Mouse (Mus musculus) left cerebral cortex, postnatal 14 days (tissue): ENCODE results near the gene Pld4. TPM values are rescaled to one million over a fixed set of nuclear protein-coding genes. Genes with fewer than 3 reads are reported as not detected.

ENCODE experiments used
- DNase-seq, 2 experiments: peaks; one replicate each; pipeline ENCODE4 v3.0.0; 2021 to 2022; ENCODE audit warnings: low spot score in 2 of 2, mixed read lengths in 1 of 2
- intact Hi-C: fragments of 180-260 bp; cut with DNase I; formaldehyde crosslinking; loops from one replicate; pipeline ENCODE4 v1.15.1; 2025
- long read RNA-seq, 2 experiments: library from polyadenylated mRNA; stranded (forward); transcript quantifications; one replicate each; pipeline ENCODE4 v2.0.0; 2021
- total RNA-seq, 2 experiments: library from RNA; stranded (reverse); gene quantifications; 2 replicates each; pipeline ENCODE4 v1.2.3; 2021

The Pld4 gene
- total RNA-seq, result 10 to 100 TPM in 1 of 2 experiments, 1 to 10 TPM in 1; 9.8 to 11.4 TPM
- long read RNA-seq, experiment 1, transcript Pld4-201 (11 exons, 1,982 nt), result major isoform, 13 of 21 reads
- long read RNA-seq, experiment 1, partial matches to known transcripts, result 1 of 21 reads
- long read RNA-seq, experiment 1, other reads (novel, unspliced or antisense), result 7 of 21 reads
- long read RNA-seq, experiment 2, transcript Pld4-201 (11 exons, 1,982 nt), result major isoform, 12 of 16 reads
- long read RNA-seq, experiment 2, partial matches to known transcripts, result 0 of 16 reads
- long read RNA-seq, experiment 2, other reads (novel, unspliced or antisense), result 4 of 16 reads

DNA sequence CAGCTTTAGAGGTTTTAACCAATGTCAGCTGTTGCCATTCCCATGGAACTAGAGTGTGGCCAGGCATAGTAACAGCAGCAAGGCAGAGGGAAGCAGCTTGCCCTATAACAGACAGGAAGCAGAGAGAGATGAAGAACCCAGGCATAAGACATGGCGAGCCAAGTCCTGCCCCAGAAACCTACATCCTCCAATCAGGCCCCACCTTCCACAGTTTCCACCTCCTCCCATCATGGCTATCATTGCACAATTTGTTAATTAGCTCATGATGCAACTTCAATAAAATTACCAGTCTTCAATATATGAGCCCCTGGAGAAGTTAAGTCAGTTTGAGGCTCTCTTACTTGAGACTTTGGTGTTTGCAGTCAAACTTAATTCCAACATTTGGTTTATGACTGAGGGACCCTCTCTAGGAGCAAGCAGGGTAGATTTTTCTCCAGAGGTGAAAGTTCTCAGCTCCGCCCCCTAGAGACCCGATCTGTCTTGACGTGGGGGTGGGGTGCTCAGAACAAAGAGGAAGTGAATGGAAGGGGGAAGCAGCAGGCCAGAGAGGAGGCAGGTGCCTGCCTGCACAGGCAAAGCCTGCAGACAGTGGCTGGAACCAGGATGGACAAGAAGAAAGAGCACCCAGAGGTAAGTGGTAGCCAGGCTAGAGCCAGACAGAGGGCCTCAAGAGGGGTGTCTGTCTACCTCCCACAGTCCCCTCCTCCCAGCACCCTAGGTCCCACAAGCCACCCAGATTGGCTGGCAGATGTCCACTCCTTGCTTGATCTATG lies at the start of gene Pld4:
TSS of gene Pld4 (plus strand) at position 502 of the 773 bp plus-strand sequence.
- no peak for DNase-seq
- intact Hi-C loops, result no loop called here

DNA sequence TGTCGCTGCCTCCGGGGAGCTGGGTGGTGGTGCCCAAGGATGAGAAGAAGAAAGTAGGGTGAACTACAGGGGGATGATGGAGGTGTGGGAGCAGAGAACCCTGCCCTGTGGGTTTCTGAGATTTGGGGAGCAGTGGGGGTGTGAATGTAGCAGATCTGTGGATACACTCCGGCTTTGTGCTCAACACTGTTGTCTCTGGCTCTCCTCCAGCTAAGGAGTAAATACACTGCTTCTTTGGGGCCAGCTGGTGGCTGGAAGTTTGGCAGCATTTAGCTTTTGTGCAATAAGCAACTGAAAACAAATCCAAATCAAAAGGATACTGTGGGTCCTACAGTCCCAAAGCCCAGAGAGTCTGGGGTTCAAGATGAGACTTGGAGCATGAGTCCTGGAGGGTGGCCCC lies 46.5 kb upstream of the Pld4 start:
- peak in 1 of 2 experiments; percentile 62 for DNase-seq
- intact Hi-C loops, result no loop called here

DNA sequence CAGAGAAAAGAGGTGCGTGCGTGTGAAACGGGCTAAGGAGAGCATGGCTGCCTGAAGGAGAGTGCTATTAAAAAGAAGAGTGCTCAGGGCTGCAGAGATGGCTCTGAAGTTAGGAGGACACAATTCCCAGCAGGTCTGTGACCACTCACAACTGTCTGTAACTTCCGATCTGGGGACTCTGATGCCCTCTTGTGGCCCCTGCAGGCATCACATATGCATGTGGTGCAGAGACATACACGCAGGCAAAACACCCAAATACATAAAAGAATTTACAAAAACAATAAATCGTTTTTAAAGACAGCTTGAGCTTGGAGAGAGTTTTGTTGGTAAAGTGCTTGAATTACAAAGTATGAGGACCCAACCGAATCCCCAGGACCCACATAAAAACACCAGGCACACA lies 43.3 kb upstream of the Pld4 start:
- peak; percentile 51 to 62 for DNase-seq
- intact Hi-C loops, result no loop called here

DNA sequence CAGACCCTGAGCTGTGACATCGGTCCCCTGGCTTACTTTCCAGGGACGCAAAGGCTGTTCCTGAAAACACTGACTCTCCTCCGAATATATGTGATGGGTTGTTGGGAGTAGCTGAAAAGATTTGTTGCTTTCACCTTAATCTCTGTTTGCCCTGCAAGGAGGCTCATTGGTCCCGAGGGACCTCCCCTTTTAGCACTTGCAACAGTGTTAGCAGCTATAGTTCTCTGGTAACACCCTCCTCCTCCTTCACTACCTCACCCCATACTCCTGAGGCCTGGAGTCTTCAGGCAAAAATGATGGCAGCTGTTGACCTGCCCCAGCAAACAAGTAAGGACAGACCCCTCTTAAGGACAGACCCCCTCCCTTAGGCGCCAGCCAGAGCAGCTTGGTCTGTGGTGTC lies 41.5 kb upstream of the Pld4 start:
- intact Hi-C loops, result no loop called here
- no peak for DNase-seq

DNA sequence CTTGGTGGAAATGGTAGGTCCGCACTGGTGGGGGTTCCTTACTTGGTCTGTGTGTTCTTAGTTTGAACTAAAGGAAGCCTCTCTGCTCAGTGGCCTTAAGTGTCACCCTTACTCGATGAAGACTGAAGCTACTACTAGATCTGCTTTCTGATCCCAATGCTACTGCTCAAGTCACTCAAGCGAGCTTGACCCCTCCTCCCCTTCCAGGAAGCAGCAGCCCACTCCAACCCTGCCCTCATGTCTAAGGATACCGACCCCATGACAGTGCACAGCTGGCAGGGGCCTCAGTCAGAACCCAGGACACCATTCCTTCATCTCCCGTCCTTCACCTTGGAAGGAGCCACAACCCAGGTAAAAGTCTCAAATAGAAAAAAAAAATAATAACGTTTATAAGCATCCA lies 40.2 kb upstream of the Pld4 start, which contains the start of gene Cep170b:
TSS of gene Cep170b (plus strand) at position 240 of the 400 bp plus-strand sequence.
- intact Hi-C loops, result no loop called here
- no peak for DNase-seq

DNA sequence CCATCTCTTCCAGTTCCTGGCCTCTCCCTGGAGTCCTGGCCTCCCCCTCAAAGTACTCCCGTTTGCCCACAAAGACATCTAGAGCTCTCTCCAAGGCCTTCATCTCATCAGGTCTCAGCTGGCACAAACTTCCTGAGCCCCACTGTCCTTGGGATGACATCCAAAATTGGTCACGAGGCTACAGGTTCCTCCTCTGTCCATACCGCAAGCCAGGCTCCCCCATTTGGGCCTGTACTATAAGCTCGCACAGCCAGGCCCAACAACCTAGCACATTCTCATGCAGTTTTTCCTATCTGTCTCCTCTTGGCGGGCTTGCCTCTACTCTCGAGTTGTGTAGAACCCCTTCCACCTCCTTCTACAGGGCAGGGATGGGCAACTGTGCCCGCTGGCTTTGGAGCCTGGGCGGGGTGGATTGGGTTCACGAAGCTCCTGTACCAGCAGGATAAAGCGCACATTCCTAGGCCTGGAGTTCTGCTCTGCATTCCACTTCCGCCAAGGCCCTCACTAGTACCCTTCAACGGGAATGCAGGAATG lies 39.5 kb upstream of the Pld4 start:
- intact Hi-C loops, result no loop called here
- DNase-seq, result no peak

DNA sequence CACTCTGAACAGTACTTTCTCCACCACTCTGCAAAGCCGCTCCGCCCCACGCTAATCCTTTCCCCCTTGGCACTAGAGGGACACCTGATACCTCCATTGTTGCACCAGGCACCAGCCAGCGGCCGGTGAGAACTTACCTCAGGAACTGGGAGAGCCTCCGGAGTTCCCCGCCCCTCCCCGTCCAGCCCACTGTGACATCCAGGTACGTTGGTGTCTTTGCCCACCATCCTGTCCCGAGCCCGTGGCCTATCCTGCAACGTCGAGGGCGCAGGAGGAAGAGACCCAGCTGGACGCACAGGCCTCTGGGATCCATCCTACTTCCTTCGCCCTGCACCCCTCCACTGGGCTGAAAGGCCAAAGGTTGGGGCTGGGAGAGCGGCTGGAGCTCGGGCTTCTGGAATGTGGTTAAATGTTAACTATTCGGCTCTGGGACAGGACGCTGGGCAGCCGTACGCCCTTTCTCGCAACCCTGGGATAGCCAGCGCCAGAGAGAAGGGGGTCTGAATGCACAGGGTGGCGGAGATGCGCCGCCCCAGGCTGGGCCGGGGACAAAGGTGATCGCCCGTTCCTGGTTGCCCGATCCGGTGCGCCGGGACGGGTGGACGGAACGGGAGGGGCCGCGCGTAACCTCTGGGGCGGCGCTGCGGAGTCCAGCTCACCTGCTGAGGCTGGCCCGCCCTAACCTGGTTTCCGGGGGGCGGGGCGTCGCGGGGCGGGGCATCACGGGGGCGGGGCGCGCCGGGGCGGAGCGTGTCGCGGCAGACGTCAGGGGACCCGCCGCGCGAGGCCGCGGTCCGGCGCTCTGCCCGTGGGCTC lies 38.8 kb upstream of the Pld4 start:
- intact Hi-C loops, result no loop called here

DNA sequence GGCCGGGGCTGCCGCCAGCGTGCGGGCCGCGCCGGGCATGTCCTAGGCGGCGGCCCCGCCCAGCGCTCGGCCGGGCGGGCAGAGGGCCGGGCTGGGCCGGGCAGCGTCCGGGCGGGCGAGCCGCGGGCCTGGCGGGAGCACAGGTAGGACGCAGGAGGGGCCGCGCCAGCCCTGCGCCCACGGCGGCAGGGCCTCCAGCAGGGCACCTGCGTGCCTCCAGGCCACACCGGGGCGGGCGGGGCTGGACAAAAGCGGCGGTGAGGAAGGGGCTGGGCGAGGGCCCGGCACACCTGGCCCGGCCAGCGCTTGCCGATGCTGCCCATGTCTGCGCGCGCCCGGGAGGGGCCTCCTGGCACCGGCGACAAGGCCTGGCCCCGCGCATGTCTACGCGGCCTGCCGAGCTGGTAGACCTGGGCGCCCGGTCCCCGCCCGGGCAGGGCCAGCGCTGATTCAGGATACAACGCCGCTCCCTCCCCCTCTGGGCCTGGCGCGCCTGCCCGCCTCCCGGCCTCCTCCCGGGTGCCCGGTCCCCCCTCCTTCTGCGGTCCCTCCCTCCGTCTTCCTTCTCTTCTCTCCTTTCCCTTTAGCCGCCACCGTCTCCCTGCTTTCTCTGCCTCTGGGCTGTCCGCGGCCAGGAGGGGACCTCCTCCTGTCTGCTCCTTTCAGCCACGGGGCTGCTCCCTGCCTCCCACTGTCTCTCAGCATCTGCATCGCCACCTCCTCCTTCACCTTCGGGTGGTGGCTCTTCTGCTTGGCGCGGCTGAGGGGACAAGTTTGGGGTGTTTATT lies 38.0 kb upstream of the Pld4 start:
- DNase-seq, result no peak
- intact Hi-C loops, result no loop called here

More for the DNA sequence above, 38.8 kb upstream of the Pld4 start:
- DNase-seq, result peak in 1 of 2 experiments; percentile 49

DNA sequence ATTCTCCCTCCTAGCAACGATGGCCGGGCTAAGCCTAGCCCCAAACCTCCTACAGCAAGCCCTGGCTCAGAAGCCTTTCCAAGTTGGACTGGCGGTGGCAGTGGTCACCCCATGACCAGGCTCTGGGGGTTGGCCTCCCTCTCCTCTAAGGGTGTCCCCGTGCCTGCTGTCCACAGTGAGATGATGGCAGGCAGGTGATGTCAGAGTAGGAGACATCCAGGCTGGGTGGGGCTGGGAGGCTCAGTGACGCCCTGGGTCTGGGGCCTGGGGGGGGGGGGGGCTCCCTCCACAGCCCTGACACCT lies 37.5 kb upstream of the Pld4 start:
- no peak for DNase-seq
- intact Hi-C loops, result no loop called here

DNA sequence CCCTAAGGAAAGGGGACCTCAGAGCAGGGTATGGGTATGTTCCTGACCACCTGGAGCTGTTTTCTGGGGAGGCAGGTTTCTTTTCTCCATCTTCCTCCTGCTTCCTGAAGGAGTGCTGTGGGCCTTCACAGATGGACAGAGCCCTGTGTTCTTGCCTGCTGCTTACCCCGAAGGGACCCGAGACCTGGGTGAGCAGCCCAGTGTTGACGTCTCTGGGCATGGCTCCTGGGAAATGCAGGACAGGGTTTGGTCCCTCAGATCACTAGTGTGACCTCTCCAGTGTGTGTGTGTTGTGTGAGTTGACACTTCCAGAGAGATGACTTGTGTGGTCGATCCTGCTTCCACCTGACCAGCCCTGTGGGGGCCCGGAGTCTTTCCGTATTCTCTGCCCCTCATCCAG lies 37.0 kb upstream of the Pld4 start:
- DNase-seq, result no peak
- intact Hi-C loops, result no loop called here

DNA sequence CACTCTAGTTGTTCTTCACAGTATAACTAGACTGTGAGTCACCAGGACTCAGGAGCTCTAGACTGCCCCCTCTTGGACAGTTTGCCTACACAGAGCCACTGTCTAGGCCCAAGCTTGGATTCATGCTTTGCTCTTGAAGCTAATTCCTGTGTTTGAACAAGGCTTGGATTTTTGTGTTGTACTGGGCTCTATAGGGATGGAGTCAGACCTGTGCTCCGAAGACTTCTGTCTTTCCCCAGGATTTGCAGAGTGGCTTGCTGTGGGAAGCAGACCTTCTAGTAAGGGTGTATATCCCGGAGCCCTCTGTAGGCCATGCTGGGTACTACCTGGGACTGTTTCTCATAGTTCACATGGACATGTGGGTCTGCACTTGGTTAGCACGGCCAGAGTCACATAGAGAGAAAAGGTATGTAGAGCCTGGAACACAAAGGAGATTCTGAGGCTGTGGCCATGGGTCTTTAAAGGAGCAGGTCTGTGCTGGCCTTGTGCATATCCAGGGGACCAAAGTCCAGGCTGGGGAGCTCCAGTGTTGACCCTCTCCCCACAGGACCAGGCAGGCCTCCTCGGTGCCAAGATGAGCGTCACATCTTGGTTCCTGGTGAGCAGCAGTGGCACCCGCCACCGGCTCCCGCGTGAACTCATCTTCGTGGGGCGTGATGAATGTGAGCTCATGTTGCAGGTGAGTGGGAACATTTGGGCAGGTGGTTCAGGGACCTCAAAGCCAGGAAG lies 36.2 kb upstream of the Pld4 start:
- intact Hi-C loops, result no loop called here
- peak; percentile 74 to 83 for DNase-seq

DNA sequence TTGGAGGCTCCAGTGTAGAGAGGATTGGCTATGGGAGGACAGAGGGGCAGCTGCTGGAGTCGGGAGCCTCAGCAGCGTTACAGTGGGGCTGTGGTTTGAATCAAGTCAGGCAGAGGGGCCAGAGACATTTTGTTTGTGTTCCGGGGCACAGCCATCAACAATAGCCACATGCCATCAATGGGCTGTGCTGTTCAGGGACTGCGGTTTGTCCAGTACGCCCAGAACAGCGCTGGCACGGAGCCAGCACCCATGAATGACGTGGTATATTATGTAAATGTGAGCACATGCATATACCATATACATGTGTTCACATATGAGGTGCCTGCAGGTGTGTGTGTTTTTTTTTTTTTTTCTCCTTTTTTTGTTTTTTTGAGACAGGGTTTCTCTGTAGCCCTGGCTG lies 32.7 kb upstream of the Pld4 start:
- intact Hi-C loops, result no loop called here
- DNase-seq, result no peak

DNA sequence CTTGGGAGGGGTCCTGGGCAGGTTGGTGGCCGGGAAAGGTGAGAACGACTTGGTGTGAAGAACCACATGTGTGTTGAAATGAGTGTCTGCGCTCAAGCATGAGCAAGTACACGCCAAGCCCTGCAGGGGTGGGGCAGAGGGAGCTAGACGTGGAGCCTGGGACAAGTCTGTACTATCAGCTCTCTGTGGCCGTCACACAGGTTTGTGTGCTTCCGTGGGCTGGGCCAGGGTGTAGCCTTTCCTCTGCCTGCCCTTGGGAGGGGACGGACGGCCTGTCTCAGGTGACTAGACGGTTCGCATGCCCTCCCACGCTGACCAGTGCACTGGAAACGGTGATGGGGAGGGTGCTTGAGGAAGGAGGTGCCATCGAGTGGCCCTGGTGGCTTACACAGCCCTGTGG lies 29.6 kb upstream of the Pld4 start:
- intact Hi-C loops, result no loop called here
- DNase-seq, result no peak

DNA sequence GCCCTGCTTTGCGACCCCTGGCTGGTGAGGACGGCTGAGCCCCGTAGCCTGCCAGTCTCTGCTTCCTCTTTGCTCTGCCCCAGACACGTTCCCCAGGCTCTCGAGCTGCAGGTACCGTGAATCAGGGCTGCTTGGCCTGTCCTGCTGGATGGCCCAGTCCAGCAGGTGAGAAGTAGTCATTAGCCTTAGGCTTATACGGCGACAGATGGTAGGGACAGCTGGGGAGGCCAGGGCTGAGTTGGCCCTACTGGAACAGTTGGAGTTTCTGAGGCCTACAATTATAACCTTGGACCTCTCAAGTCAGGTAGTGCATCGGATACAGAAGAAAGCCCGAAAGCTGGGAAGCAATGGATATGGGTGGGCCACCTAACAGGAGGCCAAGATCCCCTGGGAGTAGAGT lies 27.9 kb upstream of the Pld4 start:
- no peak for DNase-seq
- intact Hi-C loops, result no loop called here

DNA sequence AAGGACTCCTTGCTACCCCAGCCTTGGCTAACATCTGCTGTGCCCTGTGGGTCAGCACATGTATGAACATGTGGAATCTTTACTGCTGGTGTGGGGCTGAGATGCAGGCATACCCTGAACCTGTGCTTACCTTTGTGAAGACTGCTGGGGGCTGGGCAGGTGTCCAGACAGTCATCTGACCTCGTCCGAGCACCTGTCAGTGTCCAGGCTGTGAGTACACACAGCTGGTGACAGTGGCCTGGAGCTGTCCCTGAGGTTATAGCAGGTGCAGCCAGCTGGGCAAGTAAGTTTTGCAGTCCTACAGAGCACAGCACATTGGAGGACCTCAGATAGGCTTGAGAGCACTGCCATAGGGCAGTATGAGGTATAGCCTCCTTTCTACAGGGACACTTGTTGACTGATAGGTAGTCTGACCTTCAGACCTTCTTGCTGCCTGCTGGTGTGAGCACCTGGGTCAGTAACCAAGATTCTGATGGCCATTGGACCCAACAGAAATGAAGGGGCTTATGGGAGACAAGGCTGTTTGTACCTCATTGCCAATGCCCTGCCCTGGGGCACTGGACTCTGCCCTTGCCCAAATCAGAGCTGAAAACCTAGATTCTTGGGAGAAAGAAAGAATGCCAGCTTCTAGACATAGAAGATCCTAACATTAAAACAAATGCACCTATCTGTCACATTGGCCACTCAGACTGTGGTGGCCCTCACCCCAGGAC lies 26.2 kb upstream of the Pld4 start:
- DNase-seq, result no peak
- intact Hi-C loops, result no loop called here

DNA sequence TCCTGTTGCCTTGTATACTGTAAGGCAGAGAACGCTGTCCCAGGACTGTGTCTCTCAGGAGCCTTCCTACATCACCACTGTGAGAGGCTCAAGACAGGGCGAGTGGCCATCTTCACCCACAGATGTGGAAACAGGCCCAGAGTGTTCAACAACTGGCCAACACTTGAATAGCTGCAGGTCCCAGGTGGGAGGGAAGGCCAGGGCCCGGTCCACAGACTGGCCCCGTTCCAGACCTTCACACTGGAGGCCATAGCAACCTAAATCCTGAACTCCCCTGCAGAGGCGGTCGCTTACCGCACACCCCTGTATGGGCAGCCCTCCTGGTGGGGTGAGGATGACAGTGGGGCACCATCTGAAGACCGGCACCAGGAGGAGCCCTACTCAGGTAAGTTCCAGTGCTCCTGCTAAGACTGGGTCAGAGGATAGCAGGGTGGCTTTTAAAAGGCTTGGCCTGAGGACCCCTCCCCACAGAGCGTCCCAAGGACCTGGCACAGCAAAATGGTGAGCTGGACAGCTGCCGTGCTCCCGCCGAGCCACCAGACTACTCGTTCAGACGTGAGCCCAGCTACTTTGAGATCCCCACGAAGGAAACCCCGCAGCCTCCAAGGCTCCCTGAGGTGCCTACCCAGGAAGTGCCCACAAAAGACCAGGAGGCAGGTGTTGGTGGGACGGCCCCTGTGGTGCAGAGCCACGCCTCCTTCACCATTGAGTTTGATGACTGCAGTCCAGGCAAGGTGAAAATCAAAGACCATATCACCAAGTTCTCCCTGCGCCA lies 25.4 kb upstream of the Pld4 start:
- DNase-seq, result no peak
- intact Hi-C loops, result no loop called here

DNA sequence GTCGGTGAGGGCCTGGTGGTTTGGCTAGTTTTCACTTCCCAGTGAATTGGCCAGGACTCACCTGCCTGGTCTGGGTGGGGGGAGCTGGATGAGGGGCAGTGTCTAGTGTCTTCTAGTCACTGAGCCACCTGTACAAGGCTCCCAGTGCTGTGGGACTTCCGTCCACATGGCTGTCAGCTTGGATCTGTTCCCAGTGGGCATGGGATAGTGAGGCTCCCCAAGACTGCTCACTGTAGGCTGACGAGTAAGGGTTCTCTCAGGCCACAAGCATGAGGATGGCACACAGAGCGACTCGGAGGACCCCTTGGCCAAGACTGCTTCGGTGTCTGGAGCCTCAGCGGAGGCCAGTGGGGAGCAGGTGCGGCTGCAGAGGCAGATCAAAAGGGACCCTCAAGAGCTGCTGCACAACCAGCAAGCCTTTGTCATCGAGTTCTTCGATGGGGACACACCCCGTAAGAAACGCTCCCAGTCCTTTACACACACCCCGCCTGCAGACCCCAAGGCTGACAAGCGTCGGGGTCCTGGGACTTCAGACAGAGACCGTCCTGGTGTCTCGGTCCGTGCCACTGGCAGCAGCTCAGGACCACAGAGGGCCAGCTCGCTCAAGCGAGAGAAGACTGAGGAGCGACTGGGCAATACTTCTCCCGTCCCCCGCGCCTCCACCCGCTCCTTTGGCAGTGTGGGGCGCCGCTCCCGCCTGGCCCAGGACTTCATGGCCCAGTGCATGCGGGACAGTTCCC lies 24.4 kb upstream of the Pld4 start:
- DNase-seq, result no peak
- intact Hi-C loops, result no loop called here
